Mouse (Mus musculus): Measurements from ENCODE around the gene Pigx. TPM values are rescaled to one million over a fixed set of nuclear protein-coding genes. Genes with fewer than 3 reads are reported as not detected.
A peak's percentile ranks its signal among the peaks of the same experiment; 100 is the strongest.

Gene Pigx
- 101 TPM in 2 replicates for polyA plus RNA-seq (2015; fragmentation: Nextera tagmentation; extraction: Ambion mirVana)

- under 1% methylated on average over 31 of the region's 34 CpGs for WGBS
- H3K4me2 ChIP-seq = peak within 1 kb of the TSS; percentile 70
- H3K36me3 ChIP-seq = peaks cover 26% of the 10 kb centered on the region
- H3K27ac ChIP-seq (replicated peaks) = peak within 1 kb of the TSS; percentile 81
- H3K4me3 ChIP-seq = peak within 1 kb of the TSS; percentile 87
- peak; percentile 98 for ATAC-seq (ENCODE audit: low FRiP score, low read depth)
- H3K27me3 ChIP-seq = no peaks in the 10 kb centered on the region
- H3K9me3 ChIP-seq = no peaks in the 10 kb centered on the region
- H3K4me1 ChIP-seq (replicated peaks) = peaks cover 17% of the 10 kb centered on the region
- H3K9ac ChIP-seq = peak within 1 kb of the TSS; percentile 84
These were observed at the start of gene Pigx, which contains the start of gene Cep19 for GRCm38 (mm10) chr16:32099638-32100150. Pigx (minus strand) TSS chr16:32099740. Cep19 (plus strand) TSS chr16:32099800.

- ATAC-seq (ENCODE audit: low FRiP score, low read depth) = peak; percentile 48; the same call in 1 of the 2 replicates
- no peak overlapping the region for H3K27ac ChIP-seq (replicated peaks)
- H3K4me1 ChIP-seq (replicated peaks) = no peaks in the 10 kb centered on the region; the same call in 1 of the 2 replicates
- no peak overlapping the region for H3K9ac ChIP-seq
- no peaks in the 10 kb centered on the region for H3K36me3 ChIP-seq
- H3K9me3 ChIP-seq = no peaks in the 10 kb centered on the region
- WGBS = 59% methylated on average over 12 of the region's 13 CpGs
- H3K4me2 ChIP-seq = peak overlapping the region; percentile 42
- no peaks in the 10 kb centered on the region for H3K27me3 ChIP-seq
- H3K4me3 ChIP-seq = no peak overlapping the region
These were observed 48.2 kb upstream of the Pigx start for GRCm38 (mm10) chr16:32147589-32148207.

DNA sequence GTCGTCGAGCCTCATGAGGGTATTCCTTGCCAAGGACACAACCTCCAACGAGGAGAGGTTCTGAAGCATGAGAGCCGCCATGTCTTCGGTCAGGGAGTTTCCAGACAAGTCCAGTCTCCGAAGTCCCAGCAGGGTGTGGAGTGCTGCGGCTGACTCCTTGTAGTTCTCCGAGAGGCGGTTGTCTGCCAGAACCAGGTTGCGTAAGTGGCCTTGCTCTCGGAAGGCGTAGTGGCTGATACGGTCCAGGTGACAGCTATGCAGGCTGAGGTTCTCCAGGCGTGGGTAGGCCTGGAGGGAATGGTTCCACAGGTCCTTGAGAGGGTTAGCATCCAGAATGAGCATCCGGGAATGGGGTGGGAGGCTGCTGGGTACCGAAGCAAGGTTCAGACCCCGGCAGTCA is 45.1 kb upstream of the Pigx start:
- WGBS = 93% methylated on average over 17 of the region's 17 CpGs
- H3K27me3 ChIP-seq = no peaks in the 10 kb centered on the region

GRCm38 (mm10) chr16:32143766-32144165 is 44.2 kb upstream of the Pigx start:
- Histone ChIP-seq H3K4me3 (no peak overlapping the region), H3K9ac (no peak overlapping the region), H3K27me3 (no peaks in the 10 kb centered on the region), H3K4me2 (no peak overlapping the region), H3K9me3 (no peaks in the 10 kb centered on the region), H3K36me3 (no peaks in the 10 kb centered on the region), H3K4me1 (replicated peaks) (no peaks in the 10 kb centered on the region; the same call in 1 of the 2 replicates), H3K27ac (replicated peaks) (no peak overlapping the region)
- ATAC-seq (ENCODE audit: low FRiP score, low read depth) = no peak
- 96% methylated on average over 15 of the region's 15 CpGs for WGBS

More for the DNA sequence above, 45.1 kb upstream of the Pigx start:
- Histone ChIP-seq H3K4me2 (no peak overlapping the region), H3K27ac (replicated peaks) (no peak overlapping the region), H3K9me3 (no peaks in the 10 kb centered on the region), H3K4me1 (replicated peaks) (no peaks in the 10 kb centered on the region; the same call in 1 of the 2 replicates), H3K9ac (no peak overlapping the region), H3K36me3 (no peaks in the 10 kb centered on the region), H3K4me3 (no peak overlapping the region)
- ATAC-seq (ENCODE audit: low FRiP score, low read depth) = no peak

DNA sequence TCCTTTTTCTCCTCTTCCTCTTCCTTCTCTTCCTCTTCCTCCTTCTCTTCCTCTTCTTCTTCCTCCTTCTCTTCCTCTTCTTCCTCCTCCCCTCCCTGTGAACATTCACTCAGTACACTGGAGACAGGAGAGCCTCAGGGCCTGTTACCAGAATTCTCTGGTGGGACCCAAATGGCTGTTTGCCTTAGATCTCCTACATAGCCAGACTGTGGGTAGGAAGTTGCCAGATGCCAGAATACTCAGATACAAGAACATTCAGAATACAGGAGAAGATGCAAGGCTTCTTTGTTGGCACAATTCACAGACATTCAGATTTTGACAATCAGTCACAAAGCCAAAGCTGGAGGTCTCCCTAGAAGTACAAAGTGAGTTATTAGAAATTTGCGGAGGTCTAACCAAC is 39.4 kb upstream of the Pigx start:
- no peak overlapping the region for H3K4me2 ChIP-seq
- no peak overlapping the region for H3K9ac ChIP-seq
- no peaks in the 10 kb centered on the region for H3K36me3 ChIP-seq
- no peaks in the 10 kb centered on the region for H3K27me3 ChIP-seq
- H3K4me3 ChIP-seq = no peak overlapping the region
- no peaks in the 10 kb centered on the region for H3K9me3 ChIP-seq
- H3K27ac ChIP-seq (replicated peaks) = no peak overlapping the region
- H3K4me1 ChIP-seq (replicated peaks) = no peaks in the 10 kb centered on the region
- ATAC-seq (ENCODE audit: low FRiP score, low read depth) = no peak
- WGBS = 98% methylated on average over 1 of the region's 1 CpGs

DNA sequence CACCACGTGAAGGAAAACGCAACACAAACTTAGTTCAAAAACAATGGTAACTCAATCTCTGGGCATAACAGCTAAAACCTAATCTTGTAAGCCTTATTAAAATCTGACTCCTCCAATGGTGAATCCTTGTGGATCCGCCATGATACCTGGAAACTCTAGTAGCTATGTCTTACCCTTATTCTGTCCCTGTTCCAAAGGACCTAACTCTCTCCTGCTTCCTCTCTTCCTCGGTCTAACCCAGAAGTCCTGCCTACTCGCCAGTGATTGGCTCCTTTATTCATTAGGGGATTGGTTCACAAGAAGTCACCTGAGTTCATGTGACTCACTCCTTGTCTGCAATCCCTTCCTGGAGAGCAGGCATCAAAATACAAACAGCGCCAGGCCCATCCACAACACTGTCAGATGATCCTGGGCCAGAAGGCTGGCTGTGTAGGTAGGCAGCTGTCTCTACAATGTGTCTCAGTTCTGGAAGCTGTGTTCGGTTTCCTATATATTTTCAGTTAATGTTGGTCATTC is 36.4 kb upstream of the Pigx start:
- no peak for ATAC-seq (ENCODE audit: low FRiP score, low read depth)
- no peak overlapping the region for H3K27ac ChIP-seq (replicated peaks)
- H3K27me3 ChIP-seq = no peaks in the 10 kb centered on the region
- H3K9me3 ChIP-seq = no peaks in the 10 kb centered on the region
- H3K4me3 ChIP-seq = no peak overlapping the region
- WGBS = 83% methylated on average over 7 of the region's 7 CpGs
- H3K4me1 ChIP-seq (replicated peaks) = no peaks in the 10 kb centered on the region
- no peaks in the 10 kb centered on the region for H3K36me3 ChIP-seq
- no peak overlapping the region for H3K9ac ChIP-seq
- no peak overlapping the region for H3K4me2 ChIP-seq

DNA sequence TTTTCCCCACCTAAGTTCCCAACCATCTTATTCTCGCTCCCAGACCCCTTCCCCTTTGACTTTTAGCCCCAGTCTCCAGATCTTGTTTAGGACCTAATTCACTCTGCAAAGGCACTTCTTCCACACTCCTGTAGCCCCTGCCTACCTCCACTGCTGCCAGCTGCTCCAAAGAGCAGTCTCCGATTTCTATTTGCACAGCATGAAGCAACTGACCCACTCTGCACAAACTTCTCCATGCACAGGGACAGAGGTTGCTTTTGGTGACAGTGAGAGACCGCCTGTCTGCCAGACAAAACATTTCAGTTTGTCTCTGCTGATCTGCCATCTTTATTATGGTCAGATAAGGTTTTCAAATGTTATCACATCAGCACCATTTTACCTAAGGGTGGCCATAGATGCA is 33.6 kb upstream of the Pigx start:
- no peak overlapping the region for H3K9ac ChIP-seq
- H3K36me3 ChIP-seq = no peaks in the 10 kb centered on the region
- no peaks in the 10 kb centered on the region for H3K27me3 ChIP-seq
- 93% methylated on average over 3 of the region's 3 CpGs for WGBS
- H3K4me2 ChIP-seq = no peak overlapping the region
- H3K27ac ChIP-seq (replicated peaks) = no peak overlapping the region
- H3K9me3 ChIP-seq = no peaks in the 10 kb centered on the region
- ATAC-seq (ENCODE audit: low FRiP score, low read depth) = no peak
- no peaks in the 10 kb centered on the region for H3K4me1 ChIP-seq (replicated peaks)
- H3K4me3 ChIP-seq = no peak overlapping the region

DNA sequence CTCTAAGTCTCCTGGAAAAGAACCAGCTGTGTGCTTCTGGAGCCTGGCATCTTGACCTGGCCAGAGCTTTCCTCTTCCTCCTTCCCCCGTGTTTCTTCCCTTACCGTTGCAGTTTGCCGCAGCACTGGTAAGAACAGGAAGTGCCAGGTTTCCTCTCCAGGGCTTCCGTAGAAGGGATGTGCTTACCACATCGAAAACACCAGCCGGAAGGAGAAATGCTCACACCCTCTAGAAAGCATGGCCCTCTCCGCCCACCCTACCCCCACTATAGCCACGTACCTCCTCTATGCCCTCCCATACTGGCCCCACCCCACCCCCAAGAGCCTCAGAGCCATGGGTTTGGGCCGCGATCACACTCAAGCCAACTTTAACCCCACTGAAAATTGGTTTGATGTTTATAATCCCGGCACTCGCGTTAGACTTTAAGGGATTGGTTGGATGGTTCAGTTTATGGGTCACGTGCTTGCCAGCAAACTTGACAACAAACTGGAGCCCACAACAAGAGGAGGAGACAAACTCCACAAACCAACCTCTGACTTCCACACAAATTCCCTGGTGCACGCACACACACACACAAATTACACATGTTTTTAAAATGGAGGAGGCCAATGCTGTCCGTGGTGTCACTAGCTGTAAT is 30.8 kb upstream of the Pigx start:
- no peak for ATAC-seq (ENCODE audit: low FRiP score, low read depth)
- 76% methylated on average over 16 of the region's 16 CpGs for WGBS

GRCm38 (mm10) chr16:32129449-32130189 is 30.1 kb upstream of the Pigx start:
- Histone ChIP-seq H3K4me2 (no peak overlapping the region), H3K36me3 (no peaks in the 10 kb centered on the region), H3K27me3 (no peaks in the 10 kb centered on the region), H3K4me3 (no peak overlapping the region), H3K9ac (no peak overlapping the region), H3K4me1 (replicated peaks) (no peaks in the 10 kb centered on the region), H3K9me3 (no peaks in the 10 kb centered on the region), H3K27ac (replicated peaks) (no peak overlapping the region)
- ATAC-seq (ENCODE audit: low FRiP score, low read depth) = no peak
- WGBS = 82% methylated on average over 20 of the region's 20 CpGs

More for the DNA sequence above, 30.8 kb upstream of the Pigx start:
- Histone ChIP-seq H3K9me3 (no peaks in the 10 kb centered on the region), H3K9ac (no peak overlapping the region), H3K4me3 (no peak overlapping the region), H3K4me2 (no peak overlapping the region), H3K36me3 (no peaks in the 10 kb centered on the region), H3K4me1 (replicated peaks) (no peaks in the 10 kb centered on the region), H3K27ac (replicated peaks) (no peak overlapping the region), H3K27me3 (no peaks in the 10 kb centered on the region)

GRCm38 (mm10) chr16:32127046-32127445 is 27.5 kb upstream of the Pigx start:
- Histone ChIP-seq H3K4me1 (replicated peaks) (no peaks in the 10 kb centered on the region), H3K27ac (replicated peaks) (no peak overlapping the region), H3K9ac (no peak overlapping the region), H3K4me2 (no peak overlapping the region), H3K27me3 (no peaks in the 10 kb centered on the region), H3K9me3 (no peaks in the 10 kb centered on the region), H3K36me3 (no peaks in the 10 kb centered on the region), H3K4me3 (no peak overlapping the region)
- 86% methylated on average over 4 of the region's 4 CpGs for WGBS
- ATAC-seq (ENCODE audit: low FRiP score, low read depth) = no peak

DNA sequence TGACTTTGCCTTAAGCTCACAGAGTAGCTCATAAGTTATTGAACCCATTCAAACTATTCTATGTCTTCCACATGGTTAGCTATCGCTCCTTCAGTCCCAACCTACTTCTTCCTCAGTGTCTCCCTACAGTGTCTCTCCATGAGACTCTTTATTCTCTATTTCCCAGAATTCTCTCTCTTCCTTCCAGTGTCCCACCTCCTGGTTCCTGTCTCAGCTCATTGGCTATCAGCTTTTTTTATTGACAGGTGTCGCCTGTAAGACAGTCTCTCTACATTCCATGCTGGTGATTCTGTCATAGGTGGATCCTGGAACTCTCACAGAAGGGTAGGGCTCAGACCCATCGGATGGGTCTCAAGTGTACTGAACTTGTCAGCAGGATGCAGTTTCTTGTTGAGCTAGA is 25.8 kb upstream of the Pigx start:
- no peak overlapping the region for H3K27ac ChIP-seq (replicated peaks)
- no peak overlapping the region for H3K9ac ChIP-seq
- H3K4me3 ChIP-seq = no peak overlapping the region
- ATAC-seq (ENCODE audit: low FRiP score, low read depth) = no peak
- H3K36me3 ChIP-seq = no peaks in the 10 kb centered on the region
- WGBS = 94% methylated on average over 3 of the region's 3 CpGs
- H3K4me2 ChIP-seq = no peak overlapping the region
- H3K4me1 ChIP-seq (replicated peaks) = no peaks in the 10 kb centered on the region
- no peaks in the 10 kb centered on the region for H3K27me3 ChIP-seq
- H3K9me3 ChIP-seq = no peaks in the 10 kb centered on the region

All from hindbrain, embryonic 15.5 days (tissue).